In the genomic region with DNA sequence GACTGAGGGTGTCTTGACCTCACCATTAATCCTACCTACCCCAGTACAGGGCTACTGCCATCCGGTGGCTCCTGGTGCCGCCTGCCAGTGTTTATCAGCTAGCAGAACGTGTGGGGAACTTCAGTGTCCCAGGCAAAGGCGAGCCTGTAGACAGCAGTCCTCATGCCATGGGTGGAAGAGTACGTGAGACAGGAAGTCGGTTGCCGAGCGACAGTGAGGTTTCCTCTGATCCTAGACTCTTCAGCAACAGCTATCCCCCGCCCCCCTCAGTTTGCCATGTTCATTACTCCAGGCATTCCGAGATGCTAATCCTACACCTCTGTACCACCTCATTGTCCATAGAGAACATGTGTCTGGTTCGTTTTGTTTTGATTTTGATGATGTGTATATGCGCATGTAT, we compare ENCODE assay signal across 15 mouse cellular contexts. TPM values are rescaled to one million over a fixed set of nuclear protein-coding genes. Genes with fewer than 3 reads are reported as not detected.
DNase-seq lines count a peak whose midpoint lies in the region; ATAC-seq and TF ChIP-seq lines count a peak whose summit lies in the region.
"Had no signal": no experiment of that assay in that cellular context is flagged by ENCODE, and none has a peak within 500 bp of the region (broad histone marks: within the 10 kb centered on the region; RNA-seq: fewer than 3 reads in every experiment).

No protein-coding gene starts in this region.

- peak overlapping the region; percentile 22; the same call in 1 of the 2 replicates for H3K4me2 ChIP-seq in heart, embryonic 11.5 days
- no peak overlapping the region for H3K4me2 ChIP-seq in liver, postnatal 0 days (ENCODE audit: low read depth, low read length)
- H3K4me2 ChIP-seq: liver, embryonic 15.5 days; neural tube, embryonic 15.5 days had no signal

- H3K27me3 ChIP-seq in heart, embryonic 11.5 days (ENCODE audit: control insufficient read depth, insufficient read depth, low read length) = no peaks in the 10 kb centered on the region
- no peaks in the 10 kb centered on the region for H3K27me3 ChIP-seq in megakaryocyte, embryonic 14.5 days (replicated peaks)
- no peaks in the 10 kb centered on the region for H3K27me3 ChIP-seq in liver, postnatal 0 days (ENCODE audit: insufficient read depth, low read length)
- H3K27me3 ChIP-seq: liver, embryonic 15.5 days; neural tube, embryonic 15.5 days had no signal

- H3K4me1 ChIP-seq in heart, embryonic 11.5 days (ENCODE audit: control insufficient read depth, insufficient read depth, low read length) = peaks cover 60% of the 10 kb centered on the region
- peaks cover 100% of the 10 kb centered on the region for H3K4me1 ChIP-seq in megakaryocyte, embryonic 14.5 days
- H3K4me1 ChIP-seq in liver, postnatal 0 days (ENCODE audit: insufficient read depth) = peaks cover 40% of the 10 kb centered on the region

- H3K9me3 ChIP-seq in heart, embryonic 11.5 days (replicated peaks; ENCODE audit: control insufficient read depth, low read length) = no peaks in the 10 kb centered on the region
- H3K9me3 ChIP-seq in megakaryocyte, embryonic 14.5 days = no peaks in the 10 kb centered on the region
- no peaks in the 10 kb centered on the region for H3K9me3 ChIP-seq in liver, postnatal 0 days (ENCODE audit: low read length)
- H3K9me3 ChIP-seq: liver, embryonic 15.5 days; neural tube, embryonic 15.5 days had no signal

- no peak for DNase-seq in heart, adult 18-20 months
- DNase-seq in R1 (ENCODE audit: low read depth, low spot score) = peak; percentile 34
- no peak for DNase-seq in liver, postnatal 0 days
- no peak for DNase-seq in left cerebral cortex, postnatal 36 days (ENCODE audit: low spot score in 2 of 2)
- DNase-seq in retina, postnatal 1 day = no peak
- DNase-seq: adrenal gland, adult 2 months; cerebellum, postnatal 10 days; gastrocnemius, postnatal 25 days; heart, postnatal 10 days; kidney, adult 11 months had no signal

- H3K27ac ChIP-seq in heart, embryonic 11.5 days (ENCODE audit: low read depth, low read length) = no peak overlapping the region
- H3K27ac ChIP-seq in liver, postnatal 0 days (ENCODE audit: low read depth) = no peak overlapping the region
- H3K27ac ChIP-seq: liver, embryonic 15.5 days; neural tube, embryonic 15.5 days had no signal

- H3K4me3 ChIP-seq in heart, embryonic 11.5 days (ENCODE audit: low read depth, low read length) = no peak overlapping the region
- peak overlapping the region; percentile 86 for H3K4me3 ChIP-seq in megakaryocyte, embryonic 14.5 days (replicated peaks)
- no peak overlapping the region for H3K4me3 ChIP-seq in liver, postnatal 0 days (ENCODE audit: low read depth, low read length)
- H3K4me3 ChIP-seq: liver, embryonic 15.5 days; neural tube, embryonic 15.5 days had no signal

- no peak for ATAC-seq in heart, embryonic 11.5 days (replicated peaks; ENCODE audit: insufficient number of reproducible peaks, low FRiP score, low TSS enrichment)
- no peak for ATAC-seq in megakaryocyte, adult 5-6 weeks (ENCODE audit: poor library complexity, severe bottlenecking)
- peak; percentile 34; the same call in 1 of the 2 replicates for ATAC-seq in liver, postnatal 0 days

- no peak overlapping the region for H3K9ac ChIP-seq in heart, embryonic 11.5 days (ENCODE audit: low read depth, low read length)
- no peak overlapping the region for H3K9ac ChIP-seq in liver, postnatal 0 days (replicated peaks)
- H3K9ac ChIP-seq: liver, embryonic 15.5 days; neural tube, embryonic 15.5 days had no signal

- TF ChIP-seq EP300 in liver, postnatal 0 days (IDR thresholded peaks at IDR 0.05; ENCODE audit: low read depth) = no peak

- intact Hi-C loops in left cerebral cortex, postnatal 36 days (cut with DNase I) = no loop called here

- no peak for TF ChIP-seq CTCF in liver, postnatal 0 days (IDR thresholded peaks at IDR 0.05; ENCODE audit: low read depth)

- 41% methylated on average over 12 of the region's 12 CpGs for WGBS in heart, embryonic 11.5 days (ENCODE audit: insufficient replicate concordance)
- 35% methylated on average over 12 of the region's 12 CpGs for WGBS in liver, postnatal 0 days (ENCODE audit: insufficient replicate concordance)

- H3K36me3 ChIP-seq in heart, embryonic 11.5 days (ENCODE audit: control insufficient read depth, insufficient read depth, low read length) = no peaks in the 10 kb centered on the region
- peaks cover 88% of the 10 kb centered on the region for H3K36me3 ChIP-seq in megakaryocyte, embryonic 14.5 days (replicated peaks; ENCODE audit: low read length)
- no peaks in the 10 kb centered on the region; the same call in 1 of the 2 replicates for H3K36me3 ChIP-seq in liver, postnatal 0 days (replicated peaks; ENCODE audit: insufficient read depth, low read length)
- H3K36me3 ChIP-seq: liver, embryonic 15.5 days; neural tube, embryonic 15.5 days had no signal

RNA-seq across cellular contexts. Expression of a gene that starts 29.2 kb away (rescaled TPM):
- polyA plus RNA-seq in heart, embryonic 11.5 days (2014; fragmentation: Nextera tagmentation; extraction: Ambion mirVana) = 63.2 and 72.3 TPM in 2 replicates
- 10 to 100 TPM; 38.2 to 38.7 TPM for total RNA-seq in heart, adult 18-20 months (2021)
- 55.0 and 143 TPM in 2 replicates for polyA plus RNA-seq in megakaryocyte, embryonic 14.5 days (2012; ENCODE audit: insufficient read depth, low replicate concordance)
- total RNA-seq in megakaryocyte, adult 5-6 weeks (2015) = 31.3 and 61.1 TPM in 2 replicates
- 15.5 and 20.4 TPM in 2 replicates for total RNA-seq in megakaryocyte, adult 5-6 weeks (2017)
- 23.3 and 23.5 TPM in 2 replicates for polyA plus RNA-seq in liver, postnatal 0 days (2015; fragmentation: Nextera tagmentation; extraction: Ambion mirVana)
- 10 to 100 TPM; 45.4 to 49.7 TPM for total RNA-seq in left cerebral cortex, postnatal 36 days (2021)
